Mouse (Mus musculus) lung, adult 2 months (tissue): ENCODE data around the gene Skp2.

Experiments
- CTCF ChIP-seq: fragments of 200-500 bp; IDR thresholded peaks from 2 replicates; pipeline ENCODE4 v1.5.1; 2011; ENCODE audit warnings: mild to moderate bottlenecking, low read length, control low read depth; ENCODE audit not compliant: insufficient read depth
- POLR2A ChIP-seq: fragments of 200-500 bp; IDR thresholded peaks from 2 replicates; pipeline ENCODE4 v1.6.1; 2011; ENCODE audit warnings: low read depth, mild to moderate bottlenecking, control low read depth, low read length, borderline replicate concordance; ENCODE audit errors: extremely low read depth

- TF ChIP-seq CTCF (no peak), POLR2A (no peak)
Measured at GRCm38 (mm10) chr15:9113556-9113955, 41.7 kb downstream of the Skp2 start.
